Mouse (Mus musculus): Measurements from ENCODE around the gene Ccdc62. TPM values are rescaled to one million over a fixed set of nuclear protein-coding genes. Genes with fewer than 3 reads are reported as not detected.
A peak's percentile ranks its signal among the peaks of the same experiment; 100 is the strongest.

Gene Ccdc62
- polyA plus RNA-seq, 1 experiment from 2014 or later, result 6.3 TPM

DNA sequence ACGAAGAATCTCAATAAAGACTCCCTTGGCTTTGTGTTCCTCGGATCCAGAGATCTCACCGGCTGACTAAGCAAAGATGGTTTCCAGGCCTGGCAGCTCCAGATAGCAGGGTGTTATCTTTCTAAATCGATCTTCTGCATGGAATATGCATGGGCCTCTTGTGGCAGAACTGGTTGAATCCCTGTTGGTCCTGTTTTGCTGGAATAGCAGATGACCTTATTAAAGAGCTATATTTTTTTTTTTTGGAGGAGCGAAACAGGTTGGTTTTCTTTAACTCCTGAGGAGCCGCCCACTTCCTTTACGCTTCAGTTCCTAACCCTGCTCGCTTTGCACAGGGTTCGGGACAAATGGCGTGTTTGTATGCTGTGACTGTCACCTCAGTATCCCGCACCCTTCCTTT lies 34.1 kb upstream of the Ccdc62 start:
- 80% methylated on average over 11 of the region's 11 CpGs for WGBS
- Histone ChIP-seq H3K27ac (ENCODE audit: low read length) (no peak overlapping the region), H3K4me1 (ENCODE audit: control insufficient read depth, insufficient read depth, low read length) (no peaks in the 10 kb centered on the region), H3K4me3 (ENCODE audit: low read length) (no peak overlapping the region), H3K9me3 (replicated peaks; ENCODE audit: control insufficient read depth, low read length) (no peaks in the 10 kb centered on the region), H3K4me2 (ENCODE audit: low read depth, low read length) (no peak overlapping the region), H3K36me3 (ENCODE audit: control insufficient read depth, insufficient read depth) (no peaks in the 10 kb centered on the region), H3K27me3 (ENCODE audit: control insufficient read depth, insufficient read depth, low read length) (no peaks in the 10 kb centered on the region), H3K9ac (ENCODE audit: low read length) (no peak overlapping the region)
- no peak for ATAC-seq (replicated peaks; ENCODE audit: extremely low read depth, insufficient read depth, low FRiP score)

DNA sequence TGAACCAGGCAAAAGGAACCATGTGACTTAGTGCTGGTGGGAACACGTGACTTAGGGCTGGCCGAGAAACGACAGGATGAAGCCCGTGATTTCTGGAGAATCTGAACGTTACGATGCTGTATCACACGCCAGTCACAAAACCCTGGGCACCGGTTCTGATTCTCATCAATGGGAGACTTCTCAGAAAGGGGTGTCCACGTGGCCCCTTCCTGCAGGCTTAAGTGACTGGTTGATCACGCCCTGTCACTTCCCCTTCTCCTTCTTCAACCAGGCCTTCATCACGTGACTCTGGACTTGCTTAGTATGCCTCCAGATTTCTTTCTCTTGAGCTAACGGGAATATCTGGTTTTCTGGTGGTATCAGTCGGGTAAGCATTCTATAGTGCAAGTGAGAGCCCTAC lies 33.1 kb upstream of the Ccdc62 start:
- no peak overlapping the region for H3K4me2 ChIP-seq (ENCODE audit: low read depth, low read length)
- H3K4me3 ChIP-seq (ENCODE audit: low read length), result no peak overlapping the region
- no peak overlapping the region for H3K9ac ChIP-seq (ENCODE audit: low read length)
- no peak overlapping the region for H3K27ac ChIP-seq (ENCODE audit: low read length)
- ATAC-seq (replicated peaks; ENCODE audit: extremely low read depth, insufficient read depth, low FRiP score), result no peak
- H3K4me1 ChIP-seq (ENCODE audit: control insufficient read depth, insufficient read depth, low read length), result no peaks in the 10 kb centered on the region
- H3K27me3 ChIP-seq (ENCODE audit: control insufficient read depth, insufficient read depth, low read length), result no peaks in the 10 kb centered on the region
- 68% methylated on average over 13 of the region's 13 CpGs for WGBS
- no peaks in the 10 kb centered on the region for H3K36me3 ChIP-seq (ENCODE audit: control insufficient read depth, insufficient read depth)
- no peaks in the 10 kb centered on the region for H3K9me3 ChIP-seq (replicated peaks; ENCODE audit: control insufficient read depth, low read length)

DNA sequence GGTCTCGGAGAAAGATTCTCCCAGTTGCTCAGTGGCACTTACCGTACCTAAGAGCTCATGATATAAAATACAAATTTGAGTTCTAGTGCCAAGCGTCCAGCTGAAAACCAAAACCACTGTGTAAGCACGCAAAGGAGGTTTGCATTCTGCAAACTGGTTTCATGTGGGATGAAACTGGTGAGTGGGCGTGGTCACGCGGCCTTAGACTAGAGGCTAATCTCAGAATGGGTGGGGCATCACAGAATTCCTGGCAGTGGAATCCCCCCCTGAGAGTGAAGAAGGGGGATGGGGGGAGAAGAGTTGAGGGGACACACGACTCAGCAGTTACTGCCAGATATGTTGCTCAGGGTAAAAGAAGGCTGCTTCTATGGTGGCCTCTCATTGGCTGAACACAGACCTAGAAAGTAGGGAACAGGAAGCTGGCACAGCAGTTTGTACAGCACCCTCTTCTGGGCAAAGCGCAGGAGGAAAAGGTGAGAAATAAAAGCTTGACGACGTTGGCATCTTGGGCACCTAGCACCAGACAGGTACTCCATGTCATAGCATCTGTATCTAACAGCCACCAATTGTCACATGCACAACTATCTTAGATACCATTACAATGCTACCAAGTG lies 26.3 kb upstream of the Ccdc62 start:
- H3K4me3 ChIP-seq (ENCODE audit: low read length), result no peak overlapping the region
- H3K9me3 ChIP-seq (replicated peaks; ENCODE audit: control insufficient read depth, low read length), result no peaks in the 10 kb centered on the region
- no peak overlapping the region for H3K27ac ChIP-seq (ENCODE audit: low read length)
- no peak overlapping the region for H3K4me2 ChIP-seq (ENCODE audit: low read depth, low read length)
- peaks cover 11% of the 10 kb centered on the region for H3K4me1 ChIP-seq (ENCODE audit: control insufficient read depth, insufficient read depth, low read length)
- peaks cover 6% of the 10 kb centered on the region for H3K36me3 ChIP-seq (ENCODE audit: control insufficient read depth, insufficient read depth)
- no peaks in the 10 kb centered on the region for H3K27me3 ChIP-seq (ENCODE audit: control insufficient read depth, insufficient read depth, low read length)
- 63% methylated on average over 11 of the region's 11 CpGs for WGBS
- H3K9ac ChIP-seq (ENCODE audit: low read length), result no peak overlapping the region
- no peak for ATAC-seq (replicated peaks; ENCODE audit: extremely low read depth, insufficient read depth, low FRiP score)

DNA sequence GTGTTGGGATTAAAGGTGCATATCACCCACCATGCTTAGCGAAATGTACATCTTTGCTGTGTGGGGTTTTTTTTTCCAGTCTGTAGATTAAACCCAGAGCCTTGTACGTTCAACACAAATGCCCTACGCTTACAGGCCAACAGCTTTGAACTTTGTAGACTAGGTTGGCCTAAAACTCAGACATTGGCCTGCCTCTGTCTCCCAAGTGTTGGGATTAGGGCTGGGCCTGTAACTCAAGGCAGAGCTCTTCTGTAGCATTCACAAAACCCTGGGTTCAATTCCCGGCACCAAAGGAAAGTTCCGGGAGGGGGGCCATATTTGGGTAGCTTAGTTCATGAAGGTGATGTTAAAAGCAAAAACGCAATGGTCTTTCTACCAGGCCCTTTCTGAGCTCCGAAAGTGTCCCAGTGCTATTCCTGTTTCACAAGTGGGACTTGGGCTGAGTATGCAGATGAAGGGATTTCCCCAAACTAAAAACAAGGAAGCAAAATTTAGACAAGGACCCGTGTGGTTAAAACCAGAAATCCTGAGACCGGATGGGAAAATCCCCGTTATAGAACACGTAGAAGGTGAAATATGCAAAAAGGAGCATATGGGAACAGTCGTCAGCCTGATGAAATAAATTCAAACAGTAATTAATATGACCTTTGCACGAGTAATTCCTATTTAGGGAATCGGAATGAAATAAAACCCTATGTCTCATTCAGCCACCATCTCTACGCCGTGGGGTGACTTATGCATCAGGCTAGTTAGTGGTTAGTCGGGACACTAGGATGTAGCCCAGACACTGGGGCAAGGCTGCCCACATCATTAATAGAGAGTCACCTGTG lies 24.1 kb upstream of the Ccdc62 start:
- H3K36me3 ChIP-seq (ENCODE audit: control insufficient read depth, insufficient read depth), result peaks cover 22% of the 10 kb centered on the region
- H3K27ac ChIP-seq (ENCODE audit: low read length), result no peak overlapping the region
- H3K9ac ChIP-seq (ENCODE audit: low read length), result no peak overlapping the region
- WGBS, result 70% methylated on average over 17 of the region's 17 CpGs
- no peak overlapping the region for H3K4me3 ChIP-seq (ENCODE audit: low read length)
- H3K27me3 ChIP-seq (ENCODE audit: control insufficient read depth, insufficient read depth, low read length), result no peaks in the 10 kb centered on the region
- ATAC-seq (replicated peaks; ENCODE audit: extremely low read depth, insufficient read depth, low FRiP score), result no peak
- H3K4me1 ChIP-seq (ENCODE audit: control insufficient read depth, insufficient read depth, low read length), result peaks cover 11% of the 10 kb centered on the region
- H3K9me3 ChIP-seq (replicated peaks; ENCODE audit: control insufficient read depth, low read length), result no peaks in the 10 kb centered on the region
- peak overlapping the region; percentile 40 for H3K4me2 ChIP-seq (ENCODE audit: low read depth, low read length)

DNA sequence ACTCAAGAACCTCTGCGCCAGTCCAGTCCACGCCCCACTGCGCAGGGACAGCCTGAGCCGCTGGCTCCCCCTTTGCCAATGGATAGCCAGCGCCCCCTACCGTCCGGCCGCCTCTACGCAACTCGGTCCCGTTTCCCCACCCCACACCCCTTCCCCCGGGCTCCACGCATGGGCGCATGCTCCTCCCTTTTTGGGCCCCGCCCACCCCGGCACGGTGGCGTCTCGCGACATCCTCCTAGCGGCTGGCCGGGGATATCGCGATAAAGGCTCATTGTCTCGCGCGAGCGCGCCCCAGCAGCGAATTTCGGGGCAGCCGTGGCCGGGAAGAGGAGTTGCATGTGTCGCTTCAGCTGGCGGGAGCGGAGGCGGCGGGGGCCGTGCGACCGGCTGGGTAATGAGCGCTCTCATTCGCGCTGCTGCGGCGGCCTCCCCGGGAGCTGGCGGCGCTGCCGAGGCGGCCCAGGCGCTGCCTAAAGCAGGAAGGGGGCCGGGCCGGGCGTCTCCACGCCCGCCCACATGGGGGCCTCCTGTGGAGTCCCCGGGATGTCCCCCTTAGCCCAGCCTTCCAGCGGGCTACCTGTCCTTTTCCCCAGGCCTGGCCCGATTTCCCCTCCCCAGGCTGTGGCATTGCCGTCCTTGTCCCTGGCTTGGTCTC lies 23.4 kb upstream of the Ccdc62 start, which contains the start of gene Denr:
TSS of gene Denr (plus strand) at position 200 of the 655 bp plus-strand sequence.
- Histone ChIP-seq H3K4me3 (ENCODE audit: low read length) (peak within 1 kb of the TSS; percentile 83), H3K36me3 (ENCODE audit: control insufficient read depth, insufficient read depth) (peaks cover 22% of the 10 kb centered on the region), H3K27ac (ENCODE audit: low read length) (peak within 1 kb of the TSS; percentile 80), H3K9me3 (replicated peaks; ENCODE audit: control insufficient read depth, low read length) (no peaks in the 10 kb centered on the region), H3K9ac (ENCODE audit: low read length) (peak within 1 kb of the TSS; percentile 94), H3K4me2 (ENCODE audit: low read depth, low read length) (peak within 1 kb of the TSS; percentile 97), H3K27me3 (ENCODE audit: control insufficient read depth, insufficient read depth, low read length) (no peaks in the 10 kb centered on the region), H3K4me1 (ENCODE audit: control insufficient read depth, insufficient read depth, low read length) (peaks cover 11% of the 10 kb centered on the region)
- under 1% methylated on average over 54 of the region's 61 CpGs for WGBS
- ATAC-seq (replicated peaks; ENCODE audit: extremely low read depth, insufficient read depth, low FRiP score), result peak; percentile 98

DNA sequence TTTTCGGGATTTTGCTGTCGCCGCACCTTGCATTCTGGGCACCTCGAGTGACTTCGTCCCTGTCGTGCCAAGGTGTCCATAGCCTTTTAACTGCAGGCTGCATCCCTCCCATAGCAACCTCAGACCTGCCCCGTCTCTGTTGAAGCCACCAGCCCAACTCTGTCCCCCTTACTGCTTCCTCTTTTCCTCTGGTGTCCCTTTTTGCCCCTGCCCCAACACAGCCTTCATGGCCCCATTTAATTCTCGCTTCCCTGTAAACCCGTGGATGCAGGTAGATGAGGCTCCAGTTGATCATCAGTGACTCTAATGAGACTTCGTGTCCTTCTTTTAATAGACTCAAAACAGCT lies 22.9 kb upstream of the Ccdc62 start:
- Histone ChIP-seq H3K27me3 (ENCODE audit: control insufficient read depth, insufficient read depth, low read length) (no peaks in the 10 kb centered on the region), H3K4me3 (ENCODE audit: low read length) (peak overlapping the region; percentile 83), H3K9me3 (replicated peaks; ENCODE audit: control insufficient read depth, low read length) (no peaks in the 10 kb centered on the region), H3K4me2 (ENCODE audit: low read depth, low read length) (peak overlapping the region; percentile 97), H3K4me1 (ENCODE audit: control insufficient read depth, insufficient read depth, low read length) (peaks cover 11% of the 10 kb centered on the region), H3K36me3 (ENCODE audit: control insufficient read depth, insufficient read depth) (peaks cover 22% of the 10 kb centered on the region), H3K27ac (ENCODE audit: low read length) (peak overlapping the region; percentile 80), H3K9ac (ENCODE audit: low read length) (peak overlapping the region; percentile 94)
- ATAC-seq (replicated peaks; ENCODE audit: extremely low read depth, insufficient read depth, low FRiP score), result 0 out of 2 replicates have a peak, but pooled peaks have one; percentile 1
- WGBS, result 2% methylated on average over 10 of the region's 10 CpGs

DNA sequence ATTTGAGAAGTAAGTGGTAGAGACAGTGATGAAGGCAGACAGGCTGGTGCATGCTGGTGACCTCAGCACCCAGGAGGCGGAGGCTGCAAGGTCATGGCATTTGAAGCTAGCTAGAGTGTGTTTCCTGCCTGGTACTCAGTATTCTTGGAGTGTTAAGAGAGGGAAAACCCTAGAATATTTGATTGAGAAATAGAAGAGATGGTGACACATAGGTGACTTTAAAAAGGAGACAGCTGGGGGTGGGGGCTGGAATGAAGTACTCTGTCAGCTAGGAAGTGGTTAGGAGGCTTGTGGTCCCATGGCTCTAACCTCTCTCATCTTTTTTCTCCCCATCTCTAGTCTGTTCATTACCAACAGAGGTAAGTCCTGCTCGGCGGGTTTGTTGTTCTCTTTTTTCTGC lies 15.6 kb upstream of the Ccdc62 start:
- WGBS, result 71% methylated on average over 3 of the region's 3 CpGs
- ATAC-seq (replicated peaks; ENCODE audit: extremely low read depth, insufficient read depth, low FRiP score), result no peak
- no peak overlapping the region for H3K9ac ChIP-seq (ENCODE audit: low read length)
- no peak overlapping the region for H3K27ac ChIP-seq (ENCODE audit: low read length)
- peaks cover 36% of the 10 kb centered on the region for H3K36me3 ChIP-seq (ENCODE audit: control insufficient read depth, insufficient read depth)
- no peaks in the 10 kb centered on the region for H3K27me3 ChIP-seq (ENCODE audit: control insufficient read depth, insufficient read depth, low read length)
- H3K4me1 ChIP-seq (ENCODE audit: control insufficient read depth, insufficient read depth, low read length), result peaks cover 7% of the 10 kb centered on the region; the same call in 1 of the 2 replicates
- no peak overlapping the region for H3K4me2 ChIP-seq (ENCODE audit: low read depth, low read length)
- H3K9me3 ChIP-seq (replicated peaks; ENCODE audit: control insufficient read depth, low read length), result no peaks in the 10 kb centered on the region
- no peak overlapping the region for H3K4me3 ChIP-seq (ENCODE audit: low read length)

DNA sequence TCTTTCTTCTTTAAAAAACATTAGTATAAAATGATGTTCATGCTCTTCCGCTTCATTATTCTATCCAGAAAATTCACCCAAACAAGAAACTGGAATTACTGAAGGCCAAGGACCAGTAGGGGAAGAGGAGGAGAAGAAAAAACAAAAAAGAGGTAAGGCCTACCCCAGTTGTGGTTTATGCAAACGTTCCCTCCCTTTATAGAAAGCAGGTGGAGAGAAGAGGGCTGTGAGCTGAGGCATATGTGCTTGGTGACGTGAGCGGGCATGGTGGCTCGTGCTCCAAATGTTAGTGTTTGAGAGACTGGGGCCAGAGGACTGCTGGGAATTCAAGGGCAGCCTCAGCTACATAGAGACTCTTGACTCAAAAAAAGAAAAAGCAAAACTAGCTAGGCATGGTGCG lies 8.4 kb upstream of the Ccdc62 start:
- H3K4me2 ChIP-seq (ENCODE audit: low read depth, low read length), result no peak overlapping the region
- H3K9ac ChIP-seq (ENCODE audit: low read length), result no peak overlapping the region
- no peaks in the 10 kb centered on the region for H3K9me3 ChIP-seq (replicated peaks; ENCODE audit: control insufficient read depth, low read length)
- WGBS, result 84% methylated on average over 6 of the region's 6 CpGs
- no peaks in the 10 kb centered on the region for H3K4me1 ChIP-seq (ENCODE audit: control insufficient read depth, insufficient read depth, low read length)
- peaks cover 59% of the 10 kb centered on the region for H3K36me3 ChIP-seq (ENCODE audit: control insufficient read depth, insufficient read depth)
- no peak for ATAC-seq (replicated peaks; ENCODE audit: extremely low read depth, insufficient read depth, low FRiP score)
- no peak overlapping the region for H3K4me3 ChIP-seq (ENCODE audit: low read length)
- no peak overlapping the region for H3K27ac ChIP-seq (ENCODE audit: low read length)
- no peaks in the 10 kb centered on the region for H3K27me3 ChIP-seq (ENCODE audit: control insufficient read depth, insufficient read depth, low read length)

DNA sequence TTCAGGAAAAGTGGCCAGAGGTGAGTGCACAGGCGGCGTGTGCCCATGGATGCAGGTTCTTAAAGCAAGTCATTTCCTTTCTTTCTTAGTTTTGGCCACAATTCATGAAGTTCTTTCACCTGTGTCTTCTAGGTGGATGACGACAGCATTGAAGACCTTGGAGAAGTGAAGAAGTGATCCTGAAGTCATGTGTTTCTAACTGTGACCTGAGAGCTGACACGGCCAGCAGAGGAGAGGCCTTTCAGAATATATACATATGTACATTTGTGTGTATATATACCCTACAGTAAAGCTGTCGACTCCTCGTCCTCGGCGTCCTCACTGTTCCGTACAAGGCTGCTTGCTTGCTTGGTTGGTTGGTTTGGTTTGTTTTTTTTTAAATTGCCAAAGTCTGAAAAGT lies 3.4 kb upstream of the Ccdc62 start, which contains the start of gene Gm43518:
TSS of gene Gm43518 (plus strand) at position 301 of the 400 bp plus-strand sequence.
- H3K9ac ChIP-seq (ENCODE audit: low read length), result no peak within 1 kb of the TSS
- H3K4me3 ChIP-seq (ENCODE audit: low read length), result no peak within 1 kb of the TSS
- peaks cover 53% of the 10 kb centered on the region for H3K36me3 ChIP-seq (ENCODE audit: control insufficient read depth, insufficient read depth)
- no peak within 1 kb of the TSS for H3K4me2 ChIP-seq (ENCODE audit: low read depth, low read length)
- WGBS, result 91% methylated on average over 9 of the region's 9 CpGs
- no peak for ATAC-seq (replicated peaks; ENCODE audit: extremely low read depth, insufficient read depth, low FRiP score)
- H3K27ac ChIP-seq (ENCODE audit: low read length), result no peak within 1 kb of the TSS
- no peaks in the 10 kb centered on the region for H3K27me3 ChIP-seq (ENCODE audit: control insufficient read depth, insufficient read depth, low read length)
- H3K9me3 ChIP-seq (replicated peaks; ENCODE audit: control insufficient read depth, low read length), result no peaks in the 10 kb centered on the region
- no peaks in the 10 kb centered on the region; the same call in 1 of the 2 replicates for H3K4me1 ChIP-seq (ENCODE audit: control insufficient read depth, insufficient read depth, low read length)

Data from heart, embryonic 16.5 days (tissue).